Comparison of ENCODE assay signal across 20 mouse cellular contexts in genomic region chr10:119463345-119463744, GRCm38 (mm10). TPM values are rescaled to one million over a fixed set of nuclear protein-coding genes. Genes with fewer than 3 reads are reported as not detected.
A peak's percentile ranks its signal among the peaks of the same experiment; 100 is the strongest.
DNase-seq lines count a peak whose midpoint lies in the region; ATAC-seq lines count a peak whose summit lies in the region.
"Had no signal": no experiment of that assay in that cellular context is flagged by ENCODE, and none has a peak within 500 bp of the region (broad histone marks: within the 10 kb centered on the region; RNA-seq: fewer than 3 reads in every experiment).

No protein-coding gene starts in this region.

- H3K27ac ChIP-seq in heart, embryonic 12.5 days (ENCODE audit: poor library complexity, severe bottlenecking), result peak overlapping the region; percentile 30; the same call in 1 of the 2 replicates
- no peak overlapping the region for H3K27ac ChIP-seq in forebrain, embryonic 11.5 days (ENCODE audit: low read depth, low read length)
- H3K27ac ChIP-seq: embryonic facial prominence, embryonic 10.5 days; hindbrain, embryonic 13.5 days; hindbrain, postnatal 0 days had no signal

- peak; percentile 13 for DNase-seq in testis, postnatal 14 days (ENCODE audit: low spot score)
- no peak for DNase-seq in testis, postnatal 10 days (ENCODE audit: low spot score)
- DNase-seq in heart, postnatal 14 days, result peak; percentile 23 to 47
- DNase-seq in retina, embryonic 14.5 days (ENCODE audit: low spot score), result no peak
- no peak for DNase-seq in forebrain, embryonic 11.5 days (ENCODE audit: low spot score)
- DNase-seq: adrenal gland, adult 2 months; adrenal gland, postnatal 36 days; cerebellum, adult 2 months; gastrocnemius, postnatal 36 days; kidney, adult 11 months had no signal

- 0 out of 2 replicates have a peak overlapping the region, but pooled peaks have one; percentile 7 for H3K4me2 ChIP-seq in heart, embryonic 12.5 days
- no peak overlapping the region for H3K4me2 ChIP-seq in forebrain, embryonic 11.5 days (ENCODE audit: low read depth, low read length, severe bottlenecking)
- H3K4me2 ChIP-seq: hindbrain, embryonic 13.5 days had no signal

- 41% methylated on average over 7 of the region's 7 CpGs for WGBS in heart, embryonic 12.5 days
- 91% methylated on average over 7 of the region's 7 CpGs for WGBS in forebrain, embryonic 11.5 days

- peaks cover 36% of the 10 kb centered on the region for H3K4me1 ChIP-seq in heart, embryonic 12.5 days (replicated peaks)
- H3K4me1 ChIP-seq in forebrain, embryonic 11.5 days (replicated peaks; ENCODE audit: control insufficient read depth, insufficient read depth, low read length), result no peaks in the 10 kb centered on the region
- H3K4me1 ChIP-seq: hindbrain, embryonic 13.5 days had no signal

- no peak overlapping the region for H3K4me3 ChIP-seq in heart, embryonic 12.5 days
- H3K4me3 ChIP-seq in forebrain, embryonic 11.5 days (ENCODE audit: low read depth, low read length), result no peak overlapping the region
- H3K4me3 ChIP-seq: embryonic facial prominence, embryonic 10.5 days; hindbrain, embryonic 13.5 days had no signal

- no peaks in the 10 kb centered on the region for H3K9me3 ChIP-seq in heart, embryonic 12.5 days (replicated peaks)
- no peaks in the 10 kb centered on the region for H3K9me3 ChIP-seq in forebrain, embryonic 11.5 days (ENCODE audit: control insufficient read depth, low read length)
- H3K9me3 ChIP-seq: embryonic facial prominence, embryonic 10.5 days; hindbrain, embryonic 13.5 days had no signal

- ATAC-seq in heart, embryonic 12.5 days (ENCODE audit: insufficient number of reproducible peaks, low FRiP score), result 0 out of 2 replicates have a peak, but pooled peaks have one; percentile 12
- no peak for ATAC-seq in forebrain, embryonic 11.5 days (replicated peaks; ENCODE audit: low FRiP score)
- ATAC-seq: activated CD4-positive, CD25-positive, alpha-beta regulatory T cell, adult 4 months; forebrain, embryonic 14.5 days; hindbrain, postnatal 0 days; Patski had no signal

- intact Hi-C loops in heart, postnatal 14 days (cut with DNase I), result no loop called here

- H3K9ac ChIP-seq in heart, embryonic 12.5 days, result no peak overlapping the region
- H3K9ac ChIP-seq in forebrain, embryonic 11.5 days (ENCODE audit: low read length), result no peak overlapping the region
- H3K9ac ChIP-seq: hindbrain, embryonic 13.5 days had no signal

- 0 out of 2 replicates have a peak, but pooled peaks cover 2% of the 10 kb centered on the region for H3K27me3 ChIP-seq in heart, embryonic 12.5 days (replicated peaks)
- no peaks in the 10 kb centered on the region for H3K27me3 ChIP-seq in forebrain, embryonic 11.5 days (ENCODE audit: control insufficient read depth, insufficient read depth, low read length)
- H3K27me3 ChIP-seq: CH12.LX; hindbrain, embryonic 13.5 days; Patski had no signal

- H3K36me3 ChIP-seq in heart, embryonic 12.5 days, result no peaks in the 10 kb centered on the region
- no peaks in the 10 kb centered on the region for H3K36me3 ChIP-seq in forebrain, embryonic 11.5 days (ENCODE audit: control insufficient read depth, insufficient read depth, low read length)
- H3K36me3 ChIP-seq: embryonic facial prominence, embryonic 10.5 days; hindbrain, embryonic 13.5 days had no signal

RNA-seq across cellular contexts. Expression of gene Grip1, which starts 9.7 kb away (rescaled TPM):
- 3.1 and 3.9 TPM in 2 replicates for polyA plus RNA-seq in heart, embryonic 12.5 days (2016; fragmentation: Nextera tagmentation; extraction: Ambion mirVana)
- total RNA-seq in heart, postnatal 14 days (2021), result under 1 TPM; 0.61 to 0.86 TPM
- polyA plus RNA-seq in forebrain, embryonic 11.5 days (2014; fragmentation: Nextera tagmentation; extraction: Ambion mirVana), result 9.3 and 9.8 TPM in 2 replicates
- total RNA-seq: gastrocnemius, adult 8-10 months; gastrocnemius, postnatal 36 days; hematopoietic stem cell, adult 5-6 weeks had no signal

Comparison
In these comparisons a context has a peak if more than half of its experiments do, and no peak if none do; other contexts are left out.
1. DNase-seq: peak in testis, postnatal 14 days (single experiment) and heart, postnatal 14 days (2 of 2); none in testis, postnatal 10 days (single experiment), retina, embryonic 14.5 days (single experiment) and forebrain, embryonic 11.5 days (single experiment).